Mouse (Mus musculus): ENCODE measurements around the gene Naaladl1. TPM values are rescaled to one million over a fixed set of nuclear protein-coding genes. Genes with fewer than 3 reads are reported as not detected.

Gene Naaladl1
- polyA plus RNA-seq (2015; fragmentation: Nextera tagmentation; extraction: Ambion mirVana), result 0.27 and 3.9 TPM in 2 replicates

DNA sequence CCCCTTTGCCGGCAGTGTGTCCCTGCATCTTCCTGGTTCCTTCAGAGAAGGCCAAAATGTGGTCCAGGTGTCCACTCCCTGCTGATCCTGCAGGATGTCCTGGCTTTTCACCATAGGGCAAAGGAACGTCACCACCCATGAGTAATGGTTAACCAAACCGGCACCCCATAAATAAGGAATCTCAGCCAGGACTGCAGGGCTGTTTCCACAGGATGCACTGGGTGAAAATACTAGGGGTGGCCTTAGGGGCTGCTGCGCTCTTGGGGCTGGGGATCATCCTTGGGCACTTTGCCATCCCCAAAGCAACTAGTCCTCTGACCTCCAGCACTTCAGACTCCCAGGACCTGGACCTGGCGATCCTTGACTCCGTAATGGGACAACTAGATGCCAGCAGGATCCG is at the start of gene Naaladl1:
Naaladl1 (plus strand) TSS at position 197 of the 400 bp plus-strand sequence.
- H3K9ac ChIP-seq (ENCODE audit: low read length), result no peak within 1 kb of the TSS
- no peaks in the 10 kb centered on the region for H3K36me3 ChIP-seq (ENCODE audit: control insufficient read depth, insufficient read depth)
- WGBS, result 80% methylated on average over 7 of the region's 7 CpGs

DNA sequence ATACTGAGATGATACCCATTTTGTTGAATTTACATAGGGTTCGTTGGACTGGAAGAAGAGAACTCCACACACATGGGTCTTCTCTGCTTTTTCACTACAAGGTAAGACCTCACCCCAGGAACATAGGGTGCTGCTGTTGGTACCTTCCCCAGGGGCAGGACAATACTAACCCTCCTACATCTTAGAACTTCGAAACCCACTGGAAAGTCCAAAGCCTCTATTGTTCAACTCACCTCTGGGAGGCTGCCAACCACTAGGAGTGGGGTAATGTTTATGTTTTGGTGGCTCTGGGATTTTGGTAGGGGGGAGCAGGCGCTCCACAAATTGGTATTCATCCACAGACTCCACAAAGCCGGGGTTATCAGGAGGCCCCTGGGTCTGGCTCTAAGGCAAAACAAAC is 48.9 kb upstream of the Naaladl1 start:
- Histone ChIP-seq H3K9ac (ENCODE audit: low read length) (peak overlapping the region; percentile 92), H3K4me3 (ENCODE audit: low read length) (peak overlapping the region; percentile 90), H3K27ac (ENCODE audit: low read length) (no peak overlapping the region), H3K36me3 (ENCODE audit: control insufficient read depth, insufficient read depth) (peaks cover 34% of the 10 kb centered on the region), H3K4me1 (ENCODE audit: control insufficient read depth, insufficient read depth, low read length) (peaks cover 19% of the 10 kb centered on the region), H3K27me3 (ENCODE audit: control insufficient read depth, insufficient read depth, low read length) (no peaks in the 10 kb centered on the region), H3K9me3 (replicated peaks; ENCODE audit: control insufficient read depth, low read length) (no peaks in the 10 kb centered on the region), H3K4me2 (ENCODE audit: low read depth, low read length) (peak overlapping the region; percentile 73)
- WGBS, result 54% methylated on average over 4 of the region's 4 CpGs
- ATAC-seq (replicated peaks; ENCODE audit: extremely low read depth, insufficient read depth, low FRiP score), result no peak

More for the DNA sequence above, at the start of gene Naaladl1:
- no peaks in the 10 kb centered on the region for H3K4me1 ChIP-seq (ENCODE audit: control insufficient read depth, insufficient read depth, low read length)
- no peak within 1 kb of the TSS for H3K27ac ChIP-seq (ENCODE audit: low read length)
- H3K27me3 ChIP-seq (ENCODE audit: control insufficient read depth, insufficient read depth, low read length), result no peaks in the 10 kb centered on the region
- H3K9me3 ChIP-seq (replicated peaks; ENCODE audit: control insufficient read depth, low read length), result no peaks in the 10 kb centered on the region
- H3K4me2 ChIP-seq (ENCODE audit: low read depth, low read length), result no peak within 1 kb of the TSS
- H3K4me3 ChIP-seq (ENCODE audit: low read length), result no peak within 1 kb of the TSS
- ATAC-seq (replicated peaks; ENCODE audit: extremely low read depth, insufficient read depth, low FRiP score), result no peak

GRCm38 (mm10) chr19:6057313-6058096 is 48.1 kb upstream of the Naaladl1 start, which contains the start of the genes Mrpl49 and Fau:
Gene Mrpl49 (minus strand): TSS chr19:6057785.
Gene Fau (plus strand): TSS chr19:6057844.
- Histone ChIP-seq H3K4me3 (ENCODE audit: low read length) (peak within 1 kb of the TSS; percentile 90), H3K9me3 (replicated peaks; ENCODE audit: control insufficient read depth, low read length) (no peaks in the 10 kb centered on the region), H3K27me3 (ENCODE audit: control insufficient read depth, insufficient read depth, low read length) (no peaks in the 10 kb centered on the region), H3K36me3 (ENCODE audit: control insufficient read depth, insufficient read depth) (peaks cover 32% of the 10 kb centered on the region), H3K27ac (ENCODE audit: low read length) (peak within 1 kb of the TSS; percentile 83), H3K4me2 (ENCODE audit: low read depth, low read length) (peak within 1 kb of the TSS; percentile 88), H3K9ac (ENCODE audit: low read length) (peak within 1 kb of the TSS; percentile 94), H3K4me1 (ENCODE audit: control insufficient read depth, insufficient read depth, low read length) (peaks cover 25% of the 10 kb centered on the region)
- under 1% methylated on average over 63 of the region's 63 CpGs for WGBS
- ATAC-seq (replicated peaks; ENCODE audit: extremely low read depth, insufficient read depth, low FRiP score), result peak; percentile 89

GRCm38 (mm10) chr19:6058513-6058912 is 47.1 kb upstream of the Naaladl1 start:
- Histone ChIP-seq H3K9ac (ENCODE audit: low read length) (peak overlapping the region; percentile 94), H3K27ac (ENCODE audit: low read length) (peak overlapping the region; percentile 83; the same call in 1 of the 2 replicates), H3K4me1 (ENCODE audit: control insufficient read depth, insufficient read depth, low read length) (peaks cover 30% of the 10 kb centered on the region), H3K4me2 (ENCODE audit: low read depth, low read length) (peak overlapping the region; percentile 88), H3K27me3 (ENCODE audit: control insufficient read depth, insufficient read depth, low read length) (no peaks in the 10 kb centered on the region), H3K4me3 (ENCODE audit: low read length) (peak overlapping the region; percentile 90), H3K36me3 (ENCODE audit: control insufficient read depth, insufficient read depth) (peaks cover 22% of the 10 kb centered on the region), H3K9me3 (replicated peaks; ENCODE audit: control insufficient read depth, low read length) (no peaks in the 10 kb centered on the region)
- 28% methylated on average over 5 of the region's 5 CpGs for WGBS
- no peak for ATAC-seq (replicated peaks; ENCODE audit: extremely low read depth, insufficient read depth, low FRiP score)

- ATAC-seq (replicated peaks; ENCODE audit: extremely low read depth, insufficient read depth, low FRiP score), result no peak
- Histone ChIP-seq H3K4me1 (ENCODE audit: control insufficient read depth, insufficient read depth, low read length) (peaks cover 30% of the 10 kb centered on the region), H3K4me3 (ENCODE audit: low read length) (peak overlapping the region; percentile 90), H3K27ac (ENCODE audit: low read length) (no peak overlapping the region), H3K4me2 (ENCODE audit: low read depth, low read length) (peak overlapping the region; percentile 88), H3K36me3 (ENCODE audit: control insufficient read depth, insufficient read depth) (peaks cover 18% of the 10 kb centered on the region), H3K27me3 (ENCODE audit: control insufficient read depth, insufficient read depth, low read length) (no peaks in the 10 kb centered on the region), H3K9ac (ENCODE audit: low read length) (peak overlapping the region; percentile 94), H3K9me3 (replicated peaks; ENCODE audit: control insufficient read depth, low read length) (no peaks in the 10 kb centered on the region)
- WGBS, result 85% methylated on average over 5 of the region's 5 CpGs
Observed at GRCm38 (mm10) chr19:6058966-6059365, 46.6 kb upstream of the Naaladl1 start.

DNA sequence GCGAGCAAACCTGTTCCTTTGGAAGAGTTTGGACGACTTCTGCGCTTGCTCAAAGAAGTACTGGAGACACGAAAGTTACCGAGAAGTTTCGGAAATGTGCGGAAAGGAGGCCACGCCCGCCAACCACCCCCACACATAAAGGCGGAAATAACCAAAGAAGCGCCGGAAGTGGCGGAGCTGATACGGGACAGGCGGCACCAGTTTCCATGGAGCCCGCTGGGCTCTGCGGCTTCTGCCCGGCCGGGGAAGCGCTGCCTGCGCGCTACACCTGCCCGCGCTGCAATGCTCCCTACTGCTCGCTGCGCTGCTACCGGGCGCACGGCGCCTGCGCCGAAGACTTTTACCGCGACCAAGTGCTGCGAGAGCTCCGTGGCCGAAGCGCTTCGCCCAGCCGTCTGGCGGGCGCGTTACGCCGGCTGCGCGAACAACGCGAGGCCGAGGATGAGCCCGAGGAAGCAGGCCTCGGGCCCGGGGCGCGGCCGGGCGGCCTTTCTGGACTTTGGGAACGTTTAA is 44.5 kb upstream of the Naaladl1 start, which contains the start of gene Znhit2:
Znhit2 (plus strand) TSS at position 172 of the 513 bp plus-strand sequence.
- peaks cover 30% of the 10 kb centered on the region for H3K4me1 ChIP-seq (ENCODE audit: control insufficient read depth, insufficient read depth, low read length)
- peak within 1 kb of the TSS; percentile 78 for H3K4me3 ChIP-seq (ENCODE audit: low read length)
- H3K27ac ChIP-seq (ENCODE audit: low read length), result peak within 1 kb of the TSS; percentile 78
- H3K9me3 ChIP-seq (replicated peaks; ENCODE audit: control insufficient read depth, low read length), result no peaks in the 10 kb centered on the region
- H3K27me3 ChIP-seq (ENCODE audit: control insufficient read depth, insufficient read depth, low read length), result no peaks in the 10 kb centered on the region
- peaks cover 11% of the 10 kb centered on the region; the same call in 1 of the 2 replicates for H3K36me3 ChIP-seq (ENCODE audit: control insufficient read depth, insufficient read depth)
- H3K9ac ChIP-seq (ENCODE audit: low read length), result peak within 1 kb of the TSS; percentile 89
- ATAC-seq (replicated peaks; ENCODE audit: extremely low read depth, insufficient read depth, low FRiP score), result peak; percentile 73
- peak within 1 kb of the TSS; percentile 68 for H3K4me2 ChIP-seq (ENCODE audit: low read depth, low read length)
- WGBS, result under 1% methylated on average over 58 of the region's 58 CpGs

DNA sequence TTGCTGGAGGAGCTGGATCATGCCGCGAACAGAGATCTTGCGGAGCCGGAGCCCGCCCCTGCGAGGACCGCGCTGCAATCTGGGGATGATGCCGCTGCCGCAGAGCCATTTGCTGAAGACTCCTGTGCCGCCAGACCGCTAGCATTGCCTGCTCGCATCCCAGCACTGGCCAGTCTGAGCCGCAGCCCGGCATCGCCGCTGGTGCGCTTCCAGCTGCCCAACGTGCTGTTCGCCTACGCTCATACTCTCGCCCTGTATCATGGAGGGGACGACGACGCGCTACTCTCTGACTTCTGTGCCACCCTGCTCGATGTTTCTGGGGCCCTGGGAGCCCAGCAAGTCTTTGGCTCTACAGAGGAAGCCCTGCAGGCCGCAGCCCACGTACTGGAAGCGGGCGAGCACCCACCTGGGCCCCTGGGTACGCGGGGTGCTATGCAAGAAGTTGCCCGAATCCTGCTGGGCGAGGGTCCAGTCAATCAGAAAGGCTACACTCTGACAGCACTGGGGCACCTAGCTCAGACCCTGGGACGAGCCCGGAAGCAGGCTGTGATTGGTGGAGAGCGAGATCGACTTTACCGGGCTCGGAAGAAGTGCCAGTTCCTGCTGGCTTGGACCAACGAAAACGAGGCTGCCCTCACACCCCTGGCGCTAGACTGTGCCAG is 43.8 kb upstream of the Naaladl1 start:
- Histone ChIP-seq H3K9me3 (replicated peaks; ENCODE audit: control insufficient read depth, low read length) (no peaks in the 10 kb centered on the region), H3K27me3 (ENCODE audit: control insufficient read depth, insufficient read depth, low read length) (no peaks in the 10 kb centered on the region), H3K36me3 (ENCODE audit: control insufficient read depth, insufficient read depth) (peaks cover 11% of the 10 kb centered on the region; the same call in 1 of the 2 replicates), H3K27ac (ENCODE audit: low read length) (peak overlapping the region; percentile 78), H3K4me1 (ENCODE audit: control insufficient read depth, insufficient read depth, low read length) (peaks cover 27% of the 10 kb centered on the region), H3K4me2 (ENCODE audit: low read depth, low read length) (peak overlapping the region; percentile 68), H3K4me3 (ENCODE audit: low read length) (peak overlapping the region; percentile 78), H3K9ac (ENCODE audit: low read length) (peak overlapping the region; percentile 89)
- ATAC-seq (replicated peaks; ENCODE audit: extremely low read depth, insufficient read depth, low FRiP score), result no peak
- WGBS, result under 1% methylated on average over 44 of the region's 44 CpGs

- Histone ChIP-seq H3K27me3 (ENCODE audit: control insufficient read depth, insufficient read depth, low read length) (no peaks in the 10 kb centered on the region), H3K4me1 (ENCODE audit: control insufficient read depth, insufficient read depth, low read length) (peaks cover 30% of the 10 kb centered on the region), H3K9me3 (replicated peaks; ENCODE audit: control insufficient read depth, low read length) (no peaks in the 10 kb centered on the region), H3K4me3 (ENCODE audit: low read length) (peak overlapping the region; percentile 78), H3K4me2 (ENCODE audit: low read depth, low read length) (peak overlapping the region; percentile 68), H3K27ac (ENCODE audit: low read length) (peak overlapping the region; percentile 78; the same call in 1 of the 2 replicates), H3K36me3 (ENCODE audit: control insufficient read depth, insufficient read depth) (peaks cover 11% of the 10 kb centered on the region; the same call in 1 of the 2 replicates), H3K9ac (ENCODE audit: low read length) (peak overlapping the region; percentile 89)
- no peak for ATAC-seq (replicated peaks; ENCODE audit: extremely low read depth, insufficient read depth, low FRiP score)
- WGBS, result 63% methylated on average over 5 of the region's 5 CpGs
Observed at GRCm38 (mm10) chr19:6062418-6062817, 43.2 kb upstream of the Naaladl1 start.
